Mouse (Mus musculus) limb, embryonic 11.5 days (tissue): Measurements from ENCODE around the gene Sort1. TPM values are rescaled to one million over a fixed set of nuclear protein-coding genes. Genes with fewer than 3 reads are reported as not detected.

ENCODE experiments used
- ATAC-seq: fragments of 200-750 bp; cut with Nextera tagmentation; 2 replicates; pipeline ENCODE4 v1.8.0; 2017; ENCODE audit warnings: low read depth; ENCODE audit not compliant: insufficient number of reproducible peaks, low FRiP score, low TSS enrichment
- DNase-seq: peaks from one replicate; pipeline ENCODE4 v3.0.0-alpha.2; 2015; ENCODE audit warnings: low spot score
- H3K27ac ChIP-seq: fragments of 300-500 bp; sonication (generic); replicated peaks from 2 replicates; pipeline ENCODE4 v1.5.1; 2014; ENCODE audit warnings: low read depth, mild to moderate bottlenecking, low read length
- H3K27me3 ChIP-seq: fragments of 300-500 bp; sonication (generic); 2 replicates; pipeline ENCODE4 v1.6.1; 2014; ENCODE audit warnings: mild to moderate bottlenecking, low read length, mixed read lengths; ENCODE audit not compliant: control insufficient read depth, insufficient read depth
- H3K36me3 ChIP-seq: fragments of 300-500 bp; sonication (generic); 2 replicates; pipeline ENCODE4 v1.6.1; 2014; ENCODE audit warnings: mild to moderate bottlenecking, low read length, moderate library complexity, mixed read lengths; ENCODE audit not compliant: control insufficient read depth, insufficient read depth
- H3K4me1 ChIP-seq: fragments of 300-500 bp; sonication (generic); 2 replicates; pipeline ENCODE4 v1.6.1; 2014; ENCODE audit warnings: low read length, mixed read lengths; ENCODE audit not compliant: control insufficient read depth, insufficient read depth
- H3K4me2 ChIP-seq: fragments of 300-500 bp; sonication (generic); 2 replicates; pipeline ENCODE4 v1.6.1; 2014; ENCODE audit warnings: low read depth, mild to moderate bottlenecking, moderate library complexity; ENCODE audit not compliant: severe bottlenecking
- H3K4me3 ChIP-seq: fragments of 300-500 bp; sonication (generic); 2 replicates; pipeline ENCODE4 v1.5.1; 2014; ENCODE audit warnings: low read depth, low read length
- H3K9ac ChIP-seq: fragments of 300-500 bp; sonication (generic); 2 replicates; pipeline ENCODE4 v1.6.1; 2014; ENCODE audit warnings: mild to moderate bottlenecking, low read length
- H3K9me3 ChIP-seq: fragments of 300-500 bp; sonication (generic); 2 replicates; pipeline ENCODE4 v1.6.1; 2016; ENCODE audit warnings: low read length; ENCODE audit not compliant: control insufficient read depth
- WGBS: fragments of 180-500 bp; shearing (Covaris S2); extraction: QIAGEN DNeasy Blood & Tissue Kit; methylation state at CpG from one replicate; pipeline ENCODE4 v1.1.7; 2014; 5-methylcytosine and 5-hydroxymethylcytosine counted together
- polyA plus RNA-seq: library from polyadenylated mRNA; unstranded; fragments of >200 nt; fragmentation: Nextera tagmentation; extraction: Ambion mirVana; gene quantifications from 2 replicates; pipeline ENCODE4 v1.2.1, GENCODE M21; 2014

The Sort1 gene
- polyA plus RNA-seq, 1 experiment from 2014 or later: 14.1 TPM

DNA sequence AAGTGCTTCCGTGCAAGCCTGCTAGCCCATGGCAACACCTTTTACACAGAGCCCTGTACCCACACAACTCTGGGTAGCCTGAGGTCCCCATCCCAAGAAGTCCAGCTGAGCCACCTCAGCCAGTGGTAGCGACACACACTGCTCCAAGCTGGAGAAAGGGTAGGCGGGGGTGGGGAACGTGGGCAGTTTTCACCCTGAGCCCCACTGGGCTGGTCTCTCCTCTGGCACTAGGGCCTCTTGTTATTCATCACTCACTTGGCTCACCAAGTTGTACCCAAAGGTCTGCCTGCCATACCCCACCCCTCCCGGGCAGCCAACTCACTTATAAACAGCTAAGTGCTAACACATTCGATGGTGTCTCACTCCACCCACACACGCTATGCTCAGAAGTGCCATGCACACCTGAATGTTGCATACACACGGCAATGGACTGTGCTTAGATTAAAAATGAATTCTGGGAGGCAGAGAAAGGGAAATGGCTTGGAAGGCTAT lies 124.7 kb downstream of the Sort1 start:
- no peak overlapping the region for H3K4me2 ChIP-seq
- no peaks in the 10 kb centered on the region for H3K27me3 ChIP-seq
- no peak for DNase-seq
- H3K27ac ChIP-seq: no peak overlapping the region
- no peak overlapping the region for H3K9ac ChIP-seq
- H3K4me1 ChIP-seq: no peaks in the 10 kb centered on the region
- H3K9me3 ChIP-seq: no peaks in the 10 kb centered on the region
- 90% methylated on average over 8 of the region's 8 CpGs for WGBS
- ATAC-seq: no peak
- H3K4me3 ChIP-seq: no peak overlapping the region
- peaks cover 3% of the 10 kb centered on the region; the same call in 1 of the 2 replicates for H3K36me3 ChIP-seq

DNA sequence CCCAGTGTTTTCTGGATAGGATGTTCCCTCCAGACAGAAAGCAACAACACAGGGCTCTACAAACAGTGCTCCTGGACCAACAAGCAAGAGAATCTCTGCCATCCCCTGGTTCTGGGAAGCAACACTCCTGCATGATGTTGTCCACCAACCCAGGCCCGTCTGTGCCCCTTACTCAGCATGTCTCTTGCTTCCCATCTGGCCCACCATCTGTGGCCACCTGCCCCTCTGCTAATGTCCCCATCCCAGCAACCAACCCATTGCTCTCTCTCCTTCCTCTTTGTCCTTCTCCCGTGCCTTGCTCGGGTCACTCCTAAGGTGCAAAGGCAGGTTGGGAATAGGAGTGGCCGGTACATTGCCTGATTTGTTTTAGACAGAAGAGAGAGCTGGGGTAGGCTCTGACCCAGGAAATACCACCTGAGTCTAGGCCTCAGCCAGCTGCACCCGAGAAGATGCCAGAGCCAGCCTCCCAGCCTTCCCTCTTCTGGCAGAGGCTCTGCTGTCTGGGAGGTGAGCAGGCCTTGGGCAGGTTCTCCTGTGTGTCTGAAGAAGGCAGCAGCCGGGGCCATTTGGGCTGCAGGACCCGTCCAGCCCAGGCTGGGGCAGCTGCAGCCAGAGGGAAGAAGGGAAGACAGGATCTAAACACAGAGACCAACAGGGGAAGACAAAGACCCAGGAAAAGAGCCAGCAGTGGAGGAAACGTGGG lies 125.9 kb downstream of the Sort1 start:
- H3K36me3 ChIP-seq: peaks cover 3% of the 10 kb centered on the region; the same call in 1 of the 2 replicates
- H3K9ac ChIP-seq: no peak overlapping the region; the same call in 1 of the 2 replicates
- H3K4me1 ChIP-seq: no peaks in the 10 kb centered on the region
- H3K27me3 ChIP-seq: no peaks in the 10 kb centered on the region
- no peaks in the 10 kb centered on the region for H3K9me3 ChIP-seq
- no peak overlapping the region for H3K4me3 ChIP-seq
- no peak for ATAC-seq
- 63% methylated on average over 8 of the region's 8 CpGs for WGBS
- no peak overlapping the region for H3K4me2 ChIP-seq
- H3K27ac ChIP-seq: no peak overlapping the region
- DNase-seq: no peak

- Histone ChIP-seq H3K9ac (no peak overlapping the region; the same call in 1 of the 2 replicates), H3K36me3 (peaks cover 3% of the 10 kb centered on the region; the same call in 1 of the 2 replicates), H3K9me3 (no peaks in the 10 kb centered on the region), H3K27ac (no peak overlapping the region), H3K27me3 (no peaks in the 10 kb centered on the region), H3K4me1 (0 out of 2 replicates have a peak, but pooled peaks cover 2% of the 10 kb centered on the region), H3K4me3 (no peak overlapping the region), H3K4me2 (no peak overlapping the region)
- DNase-seq: no peak
- no peak for ATAC-seq
- WGBS: 40% methylated on average over 5 of the region's 5 CpGs
Observed at GRCm38 (mm10) chr3:108410359-108410714, 126.5 kb downstream of the Sort1 start.

Other genes with a start within 250 kb of the Sort1 start
- 13.2 and 15.1 TPM in 2 replicates for gene Gstm4, start 239.2 kb upstream of the Sort1 start, polyA plus RNA-seq
- gene Ampd2, start 197.4 kb upstream of the Sort1 start, polyA plus RNA-seq: 37.0 and 38.0 TPM in 2 replicates
- gene Gnat2, start 191.3 kb upstream of the Sort1 start, polyA plus RNA-seq: 1.6 and 1.8 TPM in 2 replicates
- gene Gnai3, start 137.9 kb upstream of the Sort1 start, polyA plus RNA-seq: 192 and 198 TPM in 2 replicates
- gene Gpr61, start 129.2 kb upstream of the Sort1 start, polyA plus RNA-seq: 0.11 and 0.29 TPM in 2 replicates
- gene Amigo1, start 97.7 kb upstream of the Sort1 start, polyA plus RNA-seq: 2.2 and 2.7 TPM in 2 replicates
- gene Cyb561d1, start 82.9 kb upstream of the Sort1 start, polyA plus RNA-seq: 0.98 and 1.1 TPM in 2 replicates
- gene Atxn7l2, start 73.1 kb upstream of the Sort1 start, polyA plus RNA-seq: 21.1 and 25.6 TPM in 2 replicates
- 0.43 and 0.51 TPM in 2 replicates for gene Sypl2, start 57.4 kb upstream of the Sort1 start, polyA plus RNA-seq
- 348 and 359 TPM in 2 replicates for gene Psma5, start 27.2 kb upstream of the Sort1 start, polyA plus RNA-seq
- not detected in 2 replicates for gene Mybphl, start 80.8 kb downstream of the Sort1 start, polyA plus RNA-seq
- 79.5 TPM in 2 replicates for gene Psrc1, start 99.8 kb downstream of the Sort1 start, polyA plus RNA-seq
- 3.2 and 4.9 TPM in 2 replicates for gene Celsr2, start 131.5 kb downstream of the Sort1 start, polyA plus RNA-seq
- gene Sars, start 161.1 kb downstream of the Sort1 start, polyA plus RNA-seq: 128 and 130 TPM in 2 replicates